Mouse (Mus musculus): ENCODE results near the gene Ppp3cb. TPM values are rescaled to one million over a fixed set of nuclear protein-coding genes. Genes with fewer than 3 reads are reported as not detected.

The Ppp3cb gene
- polyA plus RNA-seq, 1 experiment, result 0.46 TPM

GRCm38 (mm10) chr14:20486031-20486430 lies 60.3 kb downstream of the Ppp3cb start:
- H3K4me1 ChIP-seq (ENCODE audit: control insufficient read depth), result peaks cover 12% of the 10 kb centered on the region
- TF ChIP-seq TAL1 (IDR thresholded peaks at IDR 0.05; ENCODE audit: low read length) (no peak), GATA1 (IDR thresholded peaks at IDR 0.05; ENCODE audit: low read length) (no peak)
- H3K9me3 ChIP-seq (ENCODE audit: control insufficient read depth, low read length), result no peaks in the 10 kb centered on the region
- H3K27me3 ChIP-seq (ENCODE audit: control insufficient read depth), result no peaks in the 10 kb centered on the region
- H3K36me3 ChIP-seq (ENCODE audit: control insufficient read depth), result peaks cover 61% of the 10 kb centered on the region
- no peak overlapping the region for H3K4me3 ChIP-seq (replicated peaks)

- H3K9me3 ChIP-seq (ENCODE audit: control insufficient read depth, low read length), result no peaks in the 10 kb centered on the region
- no peak overlapping the region for H3K4me3 ChIP-seq (replicated peaks)
- no peak for TF ChIP-seq GATA1 (IDR thresholded peaks at IDR 0.05; ENCODE audit: low read length)
- TF ChIP-seq TAL1 (IDR thresholded peaks at IDR 0.05; ENCODE audit: low read length), result no peak
- H3K4me1 ChIP-seq (ENCODE audit: control insufficient read depth), result peaks cover 48% of the 10 kb centered on the region
- H3K27me3 ChIP-seq (ENCODE audit: control insufficient read depth), result no peaks in the 10 kb centered on the region
- H3K36me3 ChIP-seq (ENCODE audit: control insufficient read depth), result peaks cover 42% of the 10 kb centered on the region
Observed at GRCm38 (mm10) chr14:20482051-20482751, 64.2 kb downstream of the Ppp3cb start.

GRCm38 (mm10) chr14:20481211-20481610 lies 65.2 kb downstream of the Ppp3cb start:
- TF ChIP-seq TAL1 (IDR thresholded peaks at IDR 0.05; ENCODE audit: low read length) (no peak), GATA1 (IDR thresholded peaks at IDR 0.05; ENCODE audit: low read length) (no peak)
- no peaks in the 10 kb centered on the region for H3K27me3 ChIP-seq (ENCODE audit: control insufficient read depth)
- peaks cover 44% of the 10 kb centered on the region for H3K36me3 ChIP-seq (ENCODE audit: control insufficient read depth)
- H3K4me3 ChIP-seq (replicated peaks), result peak overlapping the region; percentile 28
- peaks cover 57% of the 10 kb centered on the region for H3K4me1 ChIP-seq (ENCODE audit: control insufficient read depth)
- no peaks in the 10 kb centered on the region for H3K9me3 ChIP-seq (ENCODE audit: control insufficient read depth, low read length)

- TF ChIP-seq TAL1 (IDR thresholded peaks at IDR 0.05; ENCODE audit: low read length), result no peak
- TF ChIP-seq GATA1 (IDR thresholded peaks at IDR 0.05; ENCODE audit: low read length), result no peak
- Histone ChIP-seq H3K36me3 (ENCODE audit: control insufficient read depth) (peaks cover 47% of the 10 kb centered on the region), H3K27me3 (ENCODE audit: control insufficient read depth) (no peaks in the 10 kb centered on the region), H3K4me3 (replicated peaks) (peak overlapping the region; percentile 83), H3K9me3 (ENCODE audit: control insufficient read depth, low read length) (no peaks in the 10 kb centered on the region), H3K4me1 (ENCODE audit: control insufficient read depth) (peaks cover 62% of the 10 kb centered on the region)
Observed at GRCm38 (mm10) chr14:20480195-20480579, 66.2 kb downstream of the Ppp3cb start.

- Histone ChIP-seq H3K4me3 (replicated peaks) (peak within 1 kb of the TSS; percentile 83), H3K9me3 (ENCODE audit: control insufficient read depth, low read length) (no peaks in the 10 kb centered on the region), H3K36me3 (ENCODE audit: control insufficient read depth) (peaks cover 43% of the 10 kb centered on the region), H3K27me3 (ENCODE audit: control insufficient read depth) (no peaks in the 10 kb centered on the region), H3K4me1 (ENCODE audit: control insufficient read depth) (peaks cover 62% of the 10 kb centered on the region)
- TF ChIP-seq GATA1 (IDR thresholded peaks at IDR 0.05; ENCODE audit: low read length), result no peak
Observed at GRCm38 (mm10) chr14:20479291-20480194, 66.8 kb downstream of the Ppp3cb start, which contains the start of gene Anxa7. Gene Anxa7 (minus strand): TSS chr14:20480133.

GRCm38 (mm10) chr14:20478801-20479200 lies 67.6 kb downstream of the Ppp3cb start:
- no peaks in the 10 kb centered on the region for H3K9me3 ChIP-seq (ENCODE audit: control insufficient read depth, low read length)
- TF ChIP-seq GATA1 (IDR thresholded peaks at IDR 0.05; ENCODE audit: low read length), result no peak
- no peak for TF ChIP-seq TAL1 (IDR thresholded peaks at IDR 0.05; ENCODE audit: low read length)
- H3K4me1 ChIP-seq (ENCODE audit: control insufficient read depth), result peaks cover 62% of the 10 kb centered on the region
- H3K36me3 ChIP-seq (ENCODE audit: control insufficient read depth), result peaks cover 42% of the 10 kb centered on the region
- H3K27me3 ChIP-seq (ENCODE audit: control insufficient read depth), result no peaks in the 10 kb centered on the region
- peak overlapping the region; percentile 83 for H3K4me3 ChIP-seq (replicated peaks)

GRCm38 (mm10) chr14:20478385-20478784 lies 68.0 kb downstream of the Ppp3cb start:
- Histone ChIP-seq H3K4me1 (ENCODE audit: control insufficient read depth) (peaks cover 62% of the 10 kb centered on the region), H3K36me3 (ENCODE audit: control insufficient read depth) (peaks cover 42% of the 10 kb centered on the region), H3K4me3 (replicated peaks) (peak overlapping the region; percentile 83), H3K27me3 (ENCODE audit: control insufficient read depth) (no peaks in the 10 kb centered on the region), H3K9me3 (ENCODE audit: control insufficient read depth, low read length) (no peaks in the 10 kb centered on the region)
- TF ChIP-seq TAL1 (IDR thresholded peaks at IDR 0.05; ENCODE audit: low read length) (no peak), GATA1 (IDR thresholded peaks at IDR 0.05; ENCODE audit: low read length) (no peak)

- Histone ChIP-seq H3K27me3 (ENCODE audit: control insufficient read depth) (no peaks in the 10 kb centered on the region), H3K4me3 (replicated peaks) (peak overlapping the region; percentile 83), H3K9me3 (ENCODE audit: control insufficient read depth, low read length) (no peaks in the 10 kb centered on the region), H3K4me1 (ENCODE audit: control insufficient read depth) (peaks cover 62% of the 10 kb centered on the region), H3K36me3 (ENCODE audit: control insufficient read depth) (peaks cover 44% of the 10 kb centered on the region)
- TF ChIP-seq GATA1 (IDR thresholded peaks at IDR 0.05; ENCODE audit: low read length), result no peak
- no peak for TF ChIP-seq TAL1 (IDR thresholded peaks at IDR 0.05; ENCODE audit: low read length)
Observed at GRCm38 (mm10) chr14:20477261-20478025, 68.9 kb downstream of the Ppp3cb start.

Data from erythroblast, embryonic 14.5 days (primary cell).